Comparison of ENCODE assay signal across 11 mouse cellular contexts in genomic region chr3:153692206-153692813, GRCm38 (mm10). TPM values are rescaled to one million over a fixed set of nuclear protein-coding genes. Genes with fewer than 3 reads are reported as not detected.
DNase-seq lines count a peak whose midpoint lies in the region; ATAC-seq lines count a peak whose summit lies in the region.
"Had no signal": no experiment of that assay in that cellular context is flagged by ENCODE, and none has a peak within 500 bp of the region (broad histone marks: within the 10 kb centered on the region; RNA-seq: fewer than 3 reads in every experiment).

No protein-coding gene starts in this region.

- H3K4me3 ChIP-seq in hindbrain, embryonic 15.5 days: no peak overlapping the region
- no peak overlapping the region for H3K4me3 ChIP-seq in hindbrain, embryonic 13.5 days
- H3K4me3 ChIP-seq in embryonic facial prominence, embryonic 13.5 days: no peak overlapping the region
- H3K4me3 ChIP-seq in limb, embryonic 12.5 days (replicated peaks): no peak overlapping the region
- H3K4me3 ChIP-seq: midbrain, embryonic 13.5 days had no signal

- no peak overlapping the region for H3K27ac ChIP-seq in hindbrain, embryonic 15.5 days (replicated peaks)
- no peak overlapping the region for H3K27ac ChIP-seq in hindbrain, embryonic 13.5 days
- H3K27ac ChIP-seq in embryonic facial prominence, embryonic 13.5 days: peak overlapping the region; percentile 44; the same call in 1 of the 2 replicates
- H3K27ac ChIP-seq in limb, embryonic 12.5 days: peak overlapping the region; percentile 70
- H3K27ac ChIP-seq: hindbrain, embryonic 14.5 days; midbrain, embryonic 13.5 days had no signal

- H3K36me3 ChIP-seq in hindbrain, embryonic 15.5 days: no peaks in the 10 kb centered on the region
- no peaks in the 10 kb centered on the region for H3K36me3 ChIP-seq in hindbrain, embryonic 13.5 days
- 0 out of 2 replicates have a peak, but pooled peaks cover 5% of the 10 kb centered on the region for H3K36me3 ChIP-seq in embryonic facial prominence, embryonic 13.5 days
- no peaks in the 10 kb centered on the region for H3K36me3 ChIP-seq in limb, embryonic 12.5 days
- H3K36me3 ChIP-seq: midbrain, embryonic 13.5 days had no signal

- H3K9me3 ChIP-seq in hindbrain, embryonic 15.5 days: no peaks in the 10 kb centered on the region
- H3K9me3 ChIP-seq in hindbrain, embryonic 13.5 days: no peaks in the 10 kb centered on the region
- H3K9me3 ChIP-seq in embryonic facial prominence, embryonic 13.5 days: no peaks in the 10 kb centered on the region
- no peaks in the 10 kb centered on the region for H3K9me3 ChIP-seq in limb, embryonic 12.5 days
- H3K9me3 ChIP-seq: midbrain, embryonic 13.5 days had no signal

- no peak overlapping the region for H3K4me2 ChIP-seq in hindbrain, embryonic 15.5 days
- no peak overlapping the region for H3K4me2 ChIP-seq in hindbrain, embryonic 13.5 days
- H3K4me2 ChIP-seq in embryonic facial prominence, embryonic 13.5 days: no peak overlapping the region
- H3K4me2 ChIP-seq in limb, embryonic 12.5 days: peak overlapping the region; percentile 26; the same call in 1 of the 2 replicates
- H3K4me2 ChIP-seq: hindbrain, embryonic 14.5 days; midbrain, embryonic 13.5 days had no signal

- H3K4me1 ChIP-seq in hindbrain, embryonic 15.5 days (replicated peaks): peaks cover 14% of the 10 kb centered on the region
- peaks cover 32% of the 10 kb centered on the region for H3K4me1 ChIP-seq in hindbrain, embryonic 13.5 days (replicated peaks)
- peaks cover 42% of the 10 kb centered on the region for H3K4me1 ChIP-seq in embryonic facial prominence, embryonic 13.5 days
- H3K4me1 ChIP-seq in limb, embryonic 12.5 days (replicated peaks): peaks cover 41% of the 10 kb centered on the region

- no peak overlapping the region for H3K9ac ChIP-seq in hindbrain, embryonic 15.5 days
- H3K9ac ChIP-seq in hindbrain, embryonic 13.5 days: no peak overlapping the region
- no peak overlapping the region for H3K9ac ChIP-seq in embryonic facial prominence, embryonic 13.5 days
- no peak overlapping the region for H3K9ac ChIP-seq in limb, embryonic 12.5 days (replicated peaks)
- H3K9ac ChIP-seq: hindbrain, embryonic 14.5 days; midbrain, embryonic 13.5 days had no signal

- no peak for DNase-seq in urinary bladder, adult 18-20 months (ENCODE audit: low spot score in 2 of 2)
- DNase-seq in layer of hippocampus, postnatal 36 days: no peak
- DNase-seq in spleen, adult 12 weeks (ENCODE audit: low spot score): no peak
- DNase-seq: cerebellum, adult 11-12 months had no signal

- H3K27me3 ChIP-seq in hindbrain, embryonic 15.5 days: no peaks in the 10 kb centered on the region
- no peaks in the 10 kb centered on the region for H3K27me3 ChIP-seq in hindbrain, embryonic 13.5 days
- no peaks in the 10 kb centered on the region for H3K27me3 ChIP-seq in embryonic facial prominence, embryonic 13.5 days
- peaks cover 2% of the 10 kb centered on the region; the same call in 1 of the 2 replicates for H3K27me3 ChIP-seq in limb, embryonic 12.5 days
- H3K27me3 ChIP-seq: midbrain, embryonic 13.5 days had no signal

- peak; percentile 15; the same call in 1 of the 2 replicates for ATAC-seq in hindbrain, embryonic 15.5 days (ENCODE audit: low FRiP score, low read depth)
- no peak for ATAC-seq in hindbrain, embryonic 13.5 days (ENCODE audit: low FRiP score)
- ATAC-seq in common myeloid progenitor, adult 5-6 weeks (replicated peaks; ENCODE audit: low read depth, poor library complexity, severe bottlenecking): peak; percentile 34; the same call in 1 of the 2 replicates
- ATAC-seq in embryonic facial prominence, embryonic 13.5 days (ENCODE audit: insufficient number of reproducible peaks, insufficient read depth, low FRiP score, low TSS enrichment, low read depth): no peak
- ATAC-seq in limb, embryonic 12.5 days (ENCODE audit: insufficient number of reproducible peaks, insufficient read depth, low FRiP score, low TSS enrichment, low read depth): no peak
- ATAC-seq: midbrain, embryonic 13.5 days had no signal

- 73% methylated on average over 11 of the region's 11 CpGs for WGBS in hindbrain, embryonic 15.5 days
- WGBS in hindbrain, embryonic 13.5 days: 79% methylated on average over 11 of the region's 11 CpGs
- 27% methylated on average over 11 of the region's 11 CpGs for WGBS in embryonic facial prominence, embryonic 13.5 days
- 18% methylated on average over 11 of the region's 11 CpGs for WGBS in limb, embryonic 12.5 days

RNA-seq across cellular contexts. Expression of gene St6galnac3, which starts 32.7 kb away (rescaled TPM):
- 20.7 and 23.1 TPM in 2 replicates for polyA plus RNA-seq in hindbrain, embryonic 15.5 days (2015; fragmentation: Nextera tagmentation; extraction: Ambion mirVana)
- 28.3 and 30.3 TPM in 2 replicates for polyA plus RNA-seq in hindbrain, embryonic 13.5 days (2015; fragmentation: Nextera tagmentation; extraction: Ambion mirVana)
- total RNA-seq in common myeloid progenitor, adult 5-6 weeks (2017): 2.7 and 14.1 TPM in 2 replicates
- polyA plus RNA-seq in embryonic facial prominence, embryonic 13.5 days (2015; fragmentation: Nextera tagmentation; extraction: Ambion mirVana): 60.3 and 65.2 TPM in 2 replicates
- 38.3 and 41.2 TPM in 2 replicates for polyA plus RNA-seq in limb, embryonic 12.5 days (2016; fragmentation: Nextera tagmentation; extraction: Ambion mirVana)
- total RNA-seq in layer of hippocampus, postnatal 36 days (2021): 10 to 100 TPM; 25.2 to 28.9 TPM

Comparison
In these comparisons a context has a peak if more than half of its experiments do, and no peak if none do; other contexts are left out.
1. ATAC-seq: peak in hindbrain, embryonic 15.5 days (single experiment) and common myeloid progenitor, adult 5-6 weeks (single experiment); none in hindbrain, embryonic 13.5 days (single experiment), embryonic facial prominence, embryonic 13.5 days (single experiment) and limb, embryonic 12.5 days (single experiment).
2. H3K27ac ChIP-seq: peak in embryonic facial prominence, embryonic 13.5 days (single experiment) and limb, embryonic 12.5 days (single experiment); none in hindbrain, embryonic 15.5 days (single experiment) and hindbrain, embryonic 13.5 days (single experiment).